Mouse (Mus musculus) cerebellum, adult (tissue): Measurements from ENCODE around the gene Lrrc36.
A peak's percentile ranks its signal among the peaks of the same experiment; 100 is the strongest.

Experiments
- ATAC-seq: cut with Nextera tagmentation; 2 replicates; pipeline ENCODE4 v1.9.2; 2017; ENCODE audit warnings: mild to moderate bottlenecking, moderate library complexity, mixed read lengths; ENCODE audit not compliant: insufficient number of reproducible peaks, low FRiP score, low TSS enrichment

Lrrc36 gene

DNA sequence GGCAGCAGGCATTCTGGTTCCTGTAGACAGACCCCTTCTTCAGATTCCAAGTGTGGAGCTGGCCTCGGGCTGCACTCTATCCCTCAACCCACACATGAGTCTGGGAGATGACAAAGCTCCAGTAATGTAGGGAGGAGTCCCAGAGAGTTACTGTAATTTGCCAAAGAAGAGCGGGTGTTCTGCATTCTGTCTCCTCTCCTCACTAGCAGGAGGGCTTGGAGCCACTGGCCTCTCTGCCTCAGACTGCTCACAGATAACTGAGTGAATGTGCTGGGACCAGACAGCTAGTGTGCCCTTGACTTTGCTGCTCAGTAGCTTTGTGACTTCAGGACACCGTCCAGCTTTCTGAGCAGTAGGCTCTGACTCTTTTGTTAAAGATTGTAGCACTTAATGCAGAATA is 64.4 kb downstream of the Lrrc36 start:
- ATAC-seq = no peak

DNA sequence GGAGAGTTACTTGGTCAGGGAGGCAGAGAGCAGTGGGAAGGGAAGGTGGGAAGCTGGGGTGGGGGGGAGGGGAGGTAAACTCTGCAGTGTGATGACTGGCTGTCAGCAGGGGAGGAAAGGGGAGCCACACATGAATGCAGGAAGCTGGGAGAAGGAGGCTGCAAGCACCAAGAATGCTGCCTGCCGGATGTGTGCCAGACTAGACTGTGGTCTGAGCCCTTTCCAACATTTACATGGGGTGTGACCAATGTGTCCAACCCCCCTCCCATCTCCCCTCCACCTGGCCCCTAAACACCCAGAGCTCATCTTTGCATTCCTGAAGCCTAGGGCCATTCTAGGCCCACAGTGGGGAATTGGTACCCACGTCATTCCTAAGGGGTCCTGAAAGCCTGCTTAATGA is 67.6 kb downstream of the Lrrc36 start:
- ATAC-seq = no peak

DNA sequence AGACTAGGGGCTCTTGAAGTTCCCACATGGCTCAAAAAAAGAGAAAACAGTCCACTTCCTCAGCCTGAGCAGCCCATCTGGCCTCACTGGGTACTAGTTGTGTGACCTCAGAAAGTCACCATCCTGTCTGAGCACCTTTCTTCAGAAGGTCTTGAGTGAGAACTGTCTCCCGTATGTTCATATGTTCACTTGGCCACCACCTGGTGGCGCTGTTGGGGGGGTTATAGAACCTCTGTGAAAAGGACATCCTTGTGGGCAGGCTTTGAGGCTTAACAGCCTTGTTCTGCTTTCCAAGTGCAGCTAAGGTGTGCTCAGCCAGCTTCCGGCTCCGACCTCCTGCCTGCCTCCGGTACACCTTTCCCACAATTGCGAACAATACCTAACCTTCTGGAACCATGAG is 68.1 kb downstream of the Lrrc36 start:
- no peak for ATAC-seq

DNA sequence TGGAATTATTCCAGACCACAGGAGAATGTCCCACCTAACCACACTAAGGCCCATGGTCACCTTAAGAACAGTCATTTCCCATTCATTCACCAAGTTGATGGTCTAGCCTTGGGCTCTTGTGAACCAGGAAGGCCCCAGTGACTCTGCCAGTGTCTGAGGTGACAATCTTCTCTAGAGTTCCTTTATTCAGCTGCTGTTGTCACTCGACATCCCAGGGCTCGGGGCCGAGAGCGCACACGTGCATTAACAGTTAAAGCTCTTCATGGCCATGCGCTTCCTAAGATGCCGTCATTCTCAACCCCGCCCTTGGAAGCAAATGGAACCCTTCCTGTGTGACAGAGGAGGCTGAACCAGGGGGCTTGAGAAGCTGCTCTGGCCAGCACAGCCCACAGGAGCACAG is 68.8 kb downstream of the Lrrc36 start:
- ATAC-seq = no peak

DNA sequence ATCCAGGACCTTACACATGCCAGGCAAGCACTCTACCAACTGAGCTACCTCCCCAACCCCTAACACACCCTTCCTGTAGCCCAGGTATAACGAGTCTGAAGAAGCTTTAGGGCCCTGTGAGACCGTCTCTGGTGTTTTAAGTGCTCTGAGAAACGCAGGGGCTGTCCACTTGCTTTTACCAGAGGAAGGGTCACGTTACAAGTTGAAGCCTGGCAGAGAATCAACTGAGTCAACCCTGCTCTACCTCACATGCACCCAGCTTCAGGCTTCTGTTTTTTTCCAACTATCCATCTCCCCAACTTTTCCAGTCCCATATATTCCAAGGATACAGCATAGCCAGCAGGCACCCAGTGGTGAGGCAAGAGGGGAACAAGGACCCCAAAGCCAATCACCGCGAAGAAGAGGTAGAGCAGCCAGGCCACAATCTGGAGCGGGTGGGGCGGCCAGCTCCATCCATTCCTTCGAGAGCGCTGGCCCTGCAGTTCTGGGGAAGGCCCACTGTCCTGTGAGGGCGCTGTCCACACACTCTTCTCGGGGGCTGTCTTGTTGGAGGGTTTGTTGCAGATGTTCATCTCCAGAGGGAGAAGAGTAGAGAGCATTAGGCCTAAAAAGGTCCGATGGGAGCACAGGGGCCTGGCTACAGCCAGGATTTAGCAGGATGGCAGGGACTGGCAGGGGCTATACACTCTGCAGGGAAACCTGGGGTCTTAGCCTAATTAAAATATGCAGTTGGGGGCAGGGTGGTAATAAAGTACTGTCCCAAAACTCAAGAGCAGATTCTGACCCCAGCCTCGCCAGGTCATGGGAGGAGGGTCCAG is 70.0 kb downstream of the Lrrc36 start:
- ATAC-seq = no peak

DNA sequence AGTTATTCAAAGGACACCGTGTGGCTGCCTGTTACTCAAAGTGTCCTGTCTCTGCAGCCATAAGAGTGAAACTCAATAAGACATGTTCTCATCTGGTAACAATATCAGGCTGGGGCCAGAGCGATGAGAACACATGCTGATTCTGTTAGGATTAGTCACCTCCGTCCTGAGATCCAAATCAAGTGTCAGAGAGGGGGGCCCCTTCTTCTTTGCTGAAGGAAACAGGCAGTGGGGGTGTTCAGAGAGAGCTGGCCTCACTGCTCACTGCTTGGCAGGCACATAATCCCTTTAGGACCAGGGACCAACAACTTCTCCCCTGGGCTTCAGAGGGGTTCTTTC is 70.6 kb downstream of the Lrrc36 start:
- ATAC-seq = no peak

DNA sequence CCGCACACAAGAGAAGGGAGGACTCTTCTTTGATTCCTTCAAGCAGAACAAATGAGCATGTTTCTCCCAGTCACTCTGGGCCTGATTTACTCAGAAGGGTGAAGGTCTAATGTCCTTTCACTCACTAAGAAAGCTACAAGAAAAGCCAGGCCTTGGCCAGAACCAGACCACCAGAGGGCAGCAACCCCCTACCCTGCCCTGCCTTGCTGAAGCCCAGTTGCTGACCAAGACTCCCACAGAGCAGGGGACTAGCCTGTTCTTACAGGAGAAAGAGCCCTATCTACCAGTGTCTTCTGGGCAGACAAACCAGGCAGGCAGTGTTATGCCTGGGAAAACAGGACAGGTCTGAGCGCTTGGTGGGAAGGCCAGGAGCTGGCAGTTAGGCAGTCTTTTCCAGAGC is 71.0 kb downstream of the Lrrc36 start:
- no peak for ATAC-seq

DNA sequence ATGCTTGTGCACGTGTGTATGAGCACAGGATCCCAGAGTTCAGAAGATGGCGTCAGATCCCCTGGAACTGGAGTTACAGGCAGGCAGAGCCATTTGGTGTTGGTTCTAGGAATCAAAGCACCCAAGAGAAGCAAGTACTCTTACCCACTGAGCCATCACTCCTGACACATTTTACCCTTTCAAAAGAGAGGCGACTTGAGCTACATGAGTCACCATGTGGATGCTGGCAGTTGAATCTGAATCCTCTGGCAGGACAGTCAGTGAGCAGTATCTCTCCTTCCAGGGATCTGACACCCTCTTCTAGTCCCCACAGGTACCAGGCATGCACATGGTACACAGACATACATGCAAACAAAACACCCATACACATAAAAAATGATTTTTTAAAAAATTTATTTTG is 74.7 kb downstream of the Lrrc36 start:
- no peak for ATAC-seq

DNA sequence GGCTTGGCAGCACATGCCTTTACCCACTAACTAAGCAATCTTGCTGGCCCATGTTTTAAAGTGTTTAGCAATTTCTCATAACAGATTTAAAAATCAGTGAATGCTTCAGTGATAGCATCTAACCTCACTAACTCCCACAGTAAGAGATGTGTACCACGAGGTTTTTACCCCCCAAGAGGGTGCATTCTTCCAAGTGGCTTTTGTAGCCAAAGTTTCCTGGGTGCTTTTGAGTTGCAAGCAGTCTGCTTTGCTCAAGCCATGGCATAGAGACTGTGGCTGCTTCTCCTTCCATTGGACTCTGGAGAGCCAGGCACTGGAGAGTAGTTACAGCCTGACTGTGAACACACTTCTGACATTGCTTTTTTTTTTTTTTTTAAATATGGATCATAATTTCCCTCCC is 75.9 kb downstream of the Lrrc36 start:
- ATAC-seq = no peak

DNA sequence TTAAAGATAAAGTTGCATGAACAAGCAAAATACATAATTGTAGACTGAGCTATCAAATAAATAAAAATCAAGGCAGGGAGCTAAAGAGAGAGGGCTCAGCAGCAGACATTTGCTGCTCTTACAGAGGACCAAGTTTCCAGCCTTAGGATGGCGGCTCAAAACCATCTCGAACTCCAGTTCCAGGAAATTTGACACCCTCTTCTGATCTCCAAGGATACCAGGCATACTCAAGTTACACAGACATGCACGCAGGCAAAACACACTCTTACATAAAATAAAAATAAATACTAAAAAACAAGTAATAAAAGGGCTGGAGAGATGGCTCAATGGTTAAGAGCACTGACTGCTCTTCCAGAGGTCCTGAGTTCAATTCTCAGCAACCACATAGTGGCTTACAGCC is 80.1 kb downstream of the Lrrc36 start:
- ATAC-seq = no peak

DNA sequence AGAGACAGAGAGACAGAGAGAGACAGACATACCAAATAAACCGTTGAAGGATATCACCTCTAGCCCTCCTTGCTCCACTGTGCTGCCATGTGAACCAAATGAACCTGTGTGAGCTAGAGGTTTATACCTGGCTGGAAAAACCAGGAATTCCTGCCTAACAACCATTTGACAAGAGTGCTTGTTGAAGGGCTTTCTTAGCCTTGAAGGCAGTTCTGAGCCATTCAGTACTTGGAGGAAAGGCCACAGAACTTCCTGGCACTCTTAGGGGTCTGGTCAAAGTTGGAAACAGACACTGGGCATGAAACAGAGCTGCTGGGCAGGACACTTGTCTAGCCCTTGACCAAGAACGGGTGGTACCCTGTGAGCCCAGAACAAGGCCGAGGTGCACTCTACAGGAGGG is 81.2 kb downstream of the Lrrc36 start:
- ATAC-seq = no peak

DNA sequence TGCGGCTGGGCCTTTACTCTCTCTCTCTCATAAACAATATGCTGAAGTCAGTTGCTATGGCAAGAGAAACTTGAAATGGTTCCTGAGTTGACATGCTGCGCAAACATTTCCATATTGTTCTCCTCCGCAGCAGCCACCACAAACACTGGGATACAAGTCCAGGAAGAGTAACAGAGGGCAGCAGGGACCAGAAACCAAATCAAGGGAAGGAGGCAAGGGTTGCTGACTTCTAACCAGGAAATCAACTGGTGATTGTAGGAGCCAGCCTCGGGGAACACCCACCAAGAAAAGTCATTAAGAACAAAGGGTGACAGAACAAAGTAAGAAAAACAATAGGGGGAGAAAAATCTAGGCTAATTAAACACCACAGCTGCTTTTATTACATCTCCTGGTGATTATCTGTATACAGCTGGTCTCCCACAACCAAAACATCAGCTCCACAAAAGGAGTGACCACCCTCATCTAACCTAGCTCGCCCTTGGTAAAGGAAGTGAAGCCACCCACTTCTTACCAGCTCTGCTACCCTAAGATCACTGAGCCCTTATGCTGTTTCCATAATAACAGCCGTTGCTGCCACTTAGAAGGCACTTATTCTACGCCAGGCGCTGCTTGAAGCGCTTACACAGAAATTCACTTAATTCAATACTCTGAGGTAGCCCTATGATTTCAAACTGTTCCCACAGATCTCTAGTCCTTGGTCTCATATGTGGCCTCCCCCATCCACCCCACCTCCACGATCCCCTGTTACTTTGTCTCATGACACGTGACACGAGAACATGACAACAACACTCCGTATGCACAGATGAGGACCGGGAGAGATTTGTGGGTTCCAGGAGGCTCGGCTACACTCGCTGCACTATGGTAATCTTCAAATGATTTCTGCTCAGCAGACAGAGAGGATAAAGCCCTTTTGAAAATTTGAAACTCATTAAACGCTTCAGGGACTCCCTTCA is 82.3 kb downstream of the Lrrc36 start:
- ATAC-seq = no peak

DNA sequence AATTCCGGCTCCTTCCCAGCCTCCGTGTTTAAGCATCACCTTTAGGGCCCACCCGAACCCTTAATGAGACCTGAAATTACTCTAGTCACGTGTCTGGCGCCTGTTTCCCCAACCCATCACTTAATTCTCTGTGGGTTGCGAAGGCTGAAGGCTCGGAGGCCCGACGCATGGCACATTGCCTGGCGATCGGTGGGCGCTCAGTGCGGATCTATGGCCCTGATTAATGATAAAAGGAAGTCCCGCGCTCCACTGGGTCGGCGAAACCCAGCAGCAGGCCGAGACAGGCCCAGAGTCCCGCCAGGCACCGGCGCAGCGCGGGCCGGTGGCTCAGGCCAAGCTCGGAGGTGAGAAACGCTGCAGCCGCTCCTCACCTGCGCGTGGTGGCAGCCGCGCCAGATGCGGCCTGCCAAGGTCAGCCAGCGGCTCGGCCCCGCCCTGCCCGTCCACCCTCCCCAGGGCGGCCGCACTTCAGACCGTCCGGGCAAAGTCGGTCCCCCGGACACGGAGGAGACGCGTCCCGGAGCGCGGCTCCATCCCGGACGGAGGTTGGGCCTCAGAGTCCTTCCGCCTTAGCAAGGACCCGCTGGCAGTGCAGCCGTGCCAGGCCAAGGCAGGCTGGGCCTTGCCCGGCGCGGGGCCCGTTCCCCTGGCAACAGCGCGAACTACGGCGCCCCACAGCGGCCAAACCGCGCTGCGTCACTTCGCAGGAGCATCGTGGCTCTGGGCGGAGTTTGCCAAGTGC is 83.2 kb downstream of the Lrrc36 start, which contains the start of gene Zdhhc1:
Gene Zdhhc1, minus strand, starts transcription at position 464 of the 742 bp plus-strand sequence.
- peak; percentile 88 for ATAC-seq

DNA sequence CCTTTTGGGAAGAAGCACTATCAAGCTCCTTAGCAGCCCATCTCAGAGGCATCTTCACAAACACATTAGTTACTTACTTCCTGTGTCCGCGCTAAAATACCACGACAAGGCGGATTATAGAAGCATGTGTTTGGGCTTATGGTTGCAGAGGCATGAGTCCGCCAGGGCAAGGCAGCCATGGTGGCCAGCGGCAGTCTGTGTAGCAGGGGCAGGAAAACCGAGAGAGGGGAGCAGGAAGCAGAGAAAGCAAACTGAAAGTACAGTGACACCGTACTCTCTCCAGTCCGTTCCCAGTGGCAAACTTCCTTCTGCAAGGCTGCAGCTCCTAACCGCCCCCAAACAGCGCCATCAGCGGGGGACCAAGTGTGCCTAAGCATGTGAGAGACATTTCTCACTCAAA is 86.4 kb downstream of the Lrrc36 start:
- ATAC-seq = no peak

DNA sequence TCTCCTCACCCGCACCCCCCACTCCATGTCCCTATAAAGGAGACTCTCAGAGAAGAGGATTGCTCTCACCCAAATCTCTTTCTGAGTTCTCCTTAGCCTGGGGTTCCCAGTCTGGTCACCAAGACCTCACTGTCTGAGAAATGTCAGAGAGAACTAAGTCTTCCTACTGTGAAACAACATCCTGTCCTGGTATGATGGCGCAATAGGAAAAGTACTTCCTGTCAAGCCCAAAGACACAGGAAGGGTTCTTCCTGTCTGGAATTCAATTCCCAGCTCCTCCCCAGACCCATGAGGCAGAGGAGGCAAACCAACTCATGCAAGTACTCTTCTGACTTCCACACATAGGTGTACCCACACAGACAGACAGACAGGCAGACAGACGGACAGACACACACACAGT is 91.2 kb downstream of the Lrrc36 start:
- ATAC-seq = no peak

DNA sequence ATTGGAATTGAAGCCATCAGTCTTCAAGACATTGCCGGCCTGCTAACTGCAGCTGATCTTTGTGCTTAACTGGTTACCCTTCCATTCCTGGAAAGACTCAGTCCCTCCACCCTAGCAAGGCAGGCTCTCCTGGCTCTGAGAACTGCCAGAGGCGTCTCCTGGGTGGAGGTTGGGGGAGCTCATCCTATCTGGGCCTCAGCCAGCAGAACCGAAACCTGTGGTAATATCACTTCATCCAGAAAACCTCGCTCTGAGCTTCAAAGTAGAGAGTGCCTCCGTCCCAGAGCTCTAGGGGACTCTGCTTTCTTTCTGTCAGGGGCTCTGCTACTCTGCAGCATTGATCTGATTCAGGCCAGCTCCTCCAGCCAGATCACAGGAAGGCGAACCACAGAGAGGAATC is 93.6 kb downstream of the Lrrc36 start:
- ATAC-seq = no peak

DNA sequence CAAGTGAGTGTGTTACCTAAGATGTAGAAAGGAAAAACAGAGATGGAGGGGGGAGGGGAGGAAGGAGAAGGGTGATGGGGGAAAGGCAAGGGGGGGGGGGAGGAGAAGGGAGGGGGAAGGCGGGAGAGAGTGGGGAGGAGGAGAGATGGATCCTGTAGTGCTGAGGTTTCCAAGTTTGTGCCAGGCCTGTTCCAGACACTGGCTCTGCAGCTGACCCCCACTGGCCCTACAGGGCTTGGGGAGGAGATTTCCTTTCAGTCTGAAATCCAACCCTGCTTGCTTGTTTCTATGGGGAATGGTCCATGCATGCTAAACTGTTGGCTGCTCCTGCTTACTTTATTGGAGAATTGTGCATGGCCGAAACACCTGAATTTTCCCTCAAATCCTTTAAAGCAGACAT is 95.4 kb downstream of the Lrrc36 start:
- no peak for ATAC-seq

DNA sequence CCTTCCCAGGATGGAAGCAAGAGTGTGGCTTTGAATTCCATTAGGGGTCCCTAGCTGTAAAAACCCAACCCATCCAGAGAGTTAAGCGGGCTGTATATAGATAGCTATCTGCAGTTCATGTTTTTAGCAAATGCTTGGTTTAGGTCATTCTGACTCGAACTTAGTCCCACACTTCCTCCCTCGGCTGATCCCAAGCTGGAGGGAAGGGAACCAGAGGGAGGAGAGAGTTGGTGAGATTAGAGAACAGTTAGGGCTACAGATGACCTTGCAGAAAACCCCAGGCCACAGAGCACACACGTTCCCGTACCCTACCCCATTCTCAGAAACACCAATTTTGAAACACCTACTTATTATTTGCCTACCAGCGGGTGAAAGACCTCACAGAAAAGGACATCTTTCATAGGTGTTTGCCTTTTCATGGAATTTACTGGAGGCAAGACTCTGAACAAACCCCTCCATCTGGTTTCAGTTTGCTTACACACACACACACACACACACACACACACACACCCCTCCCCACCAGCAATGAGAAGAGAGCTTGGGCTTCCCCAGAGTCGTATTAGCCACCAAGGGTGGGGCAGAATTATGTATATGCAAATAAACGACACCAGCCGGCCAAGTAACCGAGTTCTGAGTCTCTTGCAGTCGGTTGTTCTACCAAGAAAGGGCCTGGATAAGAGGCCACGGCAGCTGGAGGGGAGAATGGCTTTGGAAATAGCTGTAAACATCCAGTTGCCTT is 96.8 kb downstream of the Lrrc36 start:
- no peak for ATAC-seq
